Mouse (Mus musculus): ENCODE measurements around the gene Cdh24. TPM values are rescaled to one million over a fixed set of nuclear protein-coding genes. Genes with fewer than 3 reads are reported as not detected.
A peak's percentile ranks its signal among the peaks of the same experiment; 100 is the strongest.

Cdh24 gene
- polyA plus RNA-seq, 1 experiment from 2014 or later, result 9.6 TPM

DNA sequence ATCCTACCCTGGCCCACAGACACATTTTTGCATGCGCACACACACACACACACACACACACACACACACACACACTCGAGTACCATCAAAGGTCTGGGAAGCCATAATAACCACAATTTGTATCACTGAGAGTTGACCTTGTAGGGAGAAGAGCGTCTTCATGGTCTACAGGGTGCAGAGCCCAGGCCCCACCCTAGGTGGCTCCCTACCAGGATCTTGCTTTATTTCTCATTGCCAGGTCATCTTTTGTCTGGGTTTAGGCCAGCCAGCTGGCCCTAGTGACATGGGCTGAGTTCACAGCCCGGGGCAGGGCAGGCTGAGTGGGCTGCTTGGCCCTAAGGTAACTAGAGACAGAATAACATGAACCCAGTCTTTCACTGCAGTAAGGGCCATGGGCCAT lies 7.0 kb downstream of the Cdh24 start:
- no peaks in the 10 kb centered on the region for H3K9me3 ChIP-seq (replicated peaks; ENCODE audit: control insufficient read depth, low read length, poor library complexity, severe bottlenecking)
- no peak for ATAC-seq
- H3K4me1 ChIP-seq (ENCODE audit: control insufficient read depth, insufficient read depth, low read length), result peaks cover 8% of the 10 kb centered on the region
- peaks cover 41% of the 10 kb centered on the region for H3K36me3 ChIP-seq (ENCODE audit: control insufficient read depth, insufficient read depth, low read length)
- 90% methylated on average over 4 of the region's 4 CpGs for whole genome bisulfite sequencing
- no peak overlapping the region for H3K27ac ChIP-seq (ENCODE audit: low read length)
- no peak overlapping the region for H3K9ac ChIP-seq (ENCODE audit: low read depth, low read length)
- H3K27me3 ChIP-seq (ENCODE audit: control insufficient read depth, insufficient read depth, low read depth, low read length), result no peaks in the 10 kb centered on the region
- H3K4me2 ChIP-seq (ENCODE audit: low read length), result no peak overlapping the region
- H3K4me3 ChIP-seq (ENCODE audit: low read depth, low read length), result no peak overlapping the region

DNA sequence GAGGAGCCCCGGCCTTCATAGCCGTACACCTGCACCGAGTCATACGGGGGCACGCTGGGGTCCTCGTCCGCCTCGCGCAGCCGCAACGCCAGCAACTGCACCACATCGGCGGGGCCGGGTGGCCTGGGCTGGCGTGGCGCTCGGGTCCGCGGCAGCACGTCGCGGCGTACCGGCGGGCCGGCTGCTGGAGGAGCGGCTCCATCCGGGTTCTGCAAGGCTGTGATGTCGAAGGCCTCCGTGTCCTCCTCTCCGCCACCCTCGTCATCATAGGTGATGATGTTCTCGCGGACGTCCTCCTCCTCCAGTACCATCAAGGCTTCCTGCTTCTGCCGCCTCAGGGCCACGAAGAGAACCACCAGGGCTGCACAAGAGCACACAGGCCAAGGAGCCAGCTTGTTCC lies 8.9 kb downstream of the Cdh24 start:
- H3K27ac ChIP-seq (ENCODE audit: low read length), result no peak overlapping the region
- WGBS, result 93% methylated on average over 35 of the region's 37 CpGs
- no peak overlapping the region for H3K9ac ChIP-seq (ENCODE audit: low read depth, low read length)
- no peaks in the 10 kb centered on the region for H3K27me3 ChIP-seq (ENCODE audit: control insufficient read depth, insufficient read depth, low read depth, low read length)
- peaks cover 41% of the 10 kb centered on the region for H3K36me3 ChIP-seq (ENCODE audit: control insufficient read depth, insufficient read depth, low read length)
- H3K4me3 ChIP-seq (ENCODE audit: low read depth, low read length), result no peak overlapping the region
- H3K9me3 ChIP-seq (replicated peaks; ENCODE audit: control insufficient read depth, low read length, poor library complexity, severe bottlenecking), result no peaks in the 10 kb centered on the region
- no peaks in the 10 kb centered on the region for H3K4me1 ChIP-seq (ENCODE audit: control insufficient read depth, insufficient read depth, low read length)
- ATAC-seq, result no peak
- H3K4me2 ChIP-seq (ENCODE audit: low read length), result no peak overlapping the region

DNA sequence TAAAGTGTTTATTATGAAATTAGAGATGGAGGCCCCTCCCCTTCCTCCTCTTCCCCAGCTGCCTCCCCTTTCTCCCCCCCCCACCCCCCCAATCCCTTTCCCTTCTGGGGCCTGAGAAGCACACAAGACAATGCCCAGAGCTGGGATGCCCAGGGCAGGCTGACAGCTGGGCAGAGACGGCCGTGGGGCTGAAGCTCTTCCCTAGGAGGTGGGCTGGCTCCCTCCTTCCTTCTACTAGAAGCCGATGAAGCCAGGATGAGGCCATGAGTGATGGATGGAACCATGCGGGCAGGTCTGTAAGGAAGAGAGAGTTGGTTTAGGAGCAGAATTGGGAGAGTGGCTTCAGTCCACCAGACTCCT lies 9.9 kb downstream of the Cdh24 start:
- H3K4me3 ChIP-seq (ENCODE audit: low read depth, low read length), result no peak overlapping the region
- peak overlapping the region; percentile 22; the same call in 1 of the 2 replicates for H3K27ac ChIP-seq (ENCODE audit: low read length)
- H3K4me1 ChIP-seq (ENCODE audit: control insufficient read depth, insufficient read depth, low read length), result no peaks in the 10 kb centered on the region
- peaks cover 38% of the 10 kb centered on the region for H3K36me3 ChIP-seq (ENCODE audit: control insufficient read depth, insufficient read depth, low read length)
- no peak for ATAC-seq
- 55% methylated on average over 4 of the region's 4 CpGs for WGBS
- no peak overlapping the region for H3K4me2 ChIP-seq (ENCODE audit: low read length)
- H3K27me3 ChIP-seq (ENCODE audit: control insufficient read depth, insufficient read depth, low read depth, low read length), result no peaks in the 10 kb centered on the region
- no peaks in the 10 kb centered on the region for H3K9me3 ChIP-seq (replicated peaks; ENCODE audit: control insufficient read depth, low read length, poor library complexity, severe bottlenecking)
- H3K9ac ChIP-seq (ENCODE audit: low read depth, low read length), result peak overlapping the region; percentile 30; the same call in 1 of the 2 replicates

DNA sequence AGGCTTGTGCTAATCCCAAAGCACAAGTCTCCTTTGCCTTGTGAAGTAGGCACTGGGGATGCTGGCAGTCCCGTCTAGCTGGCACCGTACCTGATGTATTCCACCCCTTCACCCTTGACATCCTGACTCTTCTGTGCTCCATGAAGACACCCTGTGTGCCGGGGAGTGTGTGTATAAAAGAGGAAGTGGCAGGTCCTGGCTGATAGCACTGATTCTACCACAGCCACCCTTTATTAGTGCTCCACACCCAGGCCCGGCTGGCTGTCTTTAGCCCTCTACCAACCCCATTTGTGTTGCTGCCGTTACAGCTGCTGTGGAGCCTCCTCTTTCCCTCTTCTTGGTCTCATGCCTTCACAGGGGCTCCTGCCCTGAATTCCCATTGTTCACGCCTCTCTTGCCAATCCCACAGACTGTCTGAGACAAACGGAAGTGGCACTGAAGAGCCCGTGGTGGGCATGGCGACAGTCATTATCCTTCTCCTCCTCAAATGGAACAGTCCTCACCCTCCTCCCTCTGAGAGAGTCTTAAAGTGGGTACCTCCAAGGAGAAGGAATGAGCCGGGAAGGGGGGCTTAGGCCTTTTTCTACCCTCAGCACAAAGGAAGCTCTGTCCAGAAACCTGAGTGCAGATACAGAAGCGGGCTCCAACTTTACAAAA lies 10.5 kb downstream of the Cdh24 start:
- peak; percentile 41; the same call in 1 of the 2 replicates for ATAC-seq
- Histone ChIP-seq H3K4me1 (ENCODE audit: control insufficient read depth, insufficient read depth, low read length) (no peaks in the 10 kb centered on the region), H3K36me3 (ENCODE audit: control insufficient read depth, insufficient read depth, low read length) (peaks cover 33% of the 10 kb centered on the region), H3K4me2 (ENCODE audit: low read length) (no peak overlapping the region), H3K9ac (ENCODE audit: low read depth, low read length) (no peak overlapping the region), H3K4me3 (ENCODE audit: low read depth, low read length) (no peak overlapping the region), H3K9me3 (replicated peaks; ENCODE audit: control insufficient read depth, low read length, poor library complexity, severe bottlenecking) (no peaks in the 10 kb centered on the region), H3K27me3 (ENCODE audit: control insufficient read depth, insufficient read depth, low read depth, low read length) (no peaks in the 10 kb centered on the region), H3K27ac (ENCODE audit: low read length) (peak overlapping the region; percentile 55; the same call in 1 of the 2 replicates)
- 71% methylated on average over 11 of the region's 11 CpGs for WGBS

- ATAC-seq, result no peak
- no peaks in the 10 kb centered on the region for H3K27me3 ChIP-seq (ENCODE audit: control insufficient read depth, insufficient read depth, low read depth, low read length)
- no peak overlapping the region for H3K9ac ChIP-seq (ENCODE audit: low read depth, low read length)
- 95% methylated on average over 2 of the region's 2 CpGs for WGBS
- H3K4me3 ChIP-seq (ENCODE audit: low read depth, low read length), result no peak overlapping the region
- H3K27ac ChIP-seq (ENCODE audit: low read length), result no peak overlapping the region
- H3K4me1 ChIP-seq (ENCODE audit: control insufficient read depth, insufficient read depth, low read length), result no peaks in the 10 kb centered on the region
- H3K4me2 ChIP-seq (ENCODE audit: low read length), result no peak overlapping the region
- H3K36me3 ChIP-seq (ENCODE audit: control insufficient read depth, insufficient read depth, low read length), result peaks cover 31% of the 10 kb centered on the region
- no peaks in the 10 kb centered on the region for H3K9me3 ChIP-seq (replicated peaks; ENCODE audit: control insufficient read depth, low read length, poor library complexity, severe bottlenecking)
Measured at GRCm38 (mm10) chr14:54629797-54630196, 11.4 kb downstream of the Cdh24 start.

GRCm38 (mm10) chr14:54628103-54628502 lies 13.1 kb downstream of the Cdh24 start:
- no peaks in the 10 kb centered on the region for H3K27me3 ChIP-seq (ENCODE audit: control insufficient read depth, insufficient read depth, low read depth, low read length)
- WGBS, result 72% methylated on average over 5 of the region's 5 CpGs
- H3K4me2 ChIP-seq (ENCODE audit: low read length), result no peak overlapping the region
- H3K9me3 ChIP-seq (replicated peaks; ENCODE audit: control insufficient read depth, low read length, poor library complexity, severe bottlenecking), result no peaks in the 10 kb centered on the region
- peaks cover 27% of the 10 kb centered on the region for H3K36me3 ChIP-seq (ENCODE audit: control insufficient read depth, insufficient read depth, low read length)
- ATAC-seq, result no peak
- H3K9ac ChIP-seq (ENCODE audit: low read depth, low read length), result no peak overlapping the region
- H3K4me3 ChIP-seq (ENCODE audit: low read depth, low read length), result no peak overlapping the region
- H3K27ac ChIP-seq (ENCODE audit: low read length), result no peak overlapping the region
- H3K4me1 ChIP-seq (ENCODE audit: control insufficient read depth, insufficient read depth, low read length), result no peaks in the 10 kb centered on the region

DNA sequence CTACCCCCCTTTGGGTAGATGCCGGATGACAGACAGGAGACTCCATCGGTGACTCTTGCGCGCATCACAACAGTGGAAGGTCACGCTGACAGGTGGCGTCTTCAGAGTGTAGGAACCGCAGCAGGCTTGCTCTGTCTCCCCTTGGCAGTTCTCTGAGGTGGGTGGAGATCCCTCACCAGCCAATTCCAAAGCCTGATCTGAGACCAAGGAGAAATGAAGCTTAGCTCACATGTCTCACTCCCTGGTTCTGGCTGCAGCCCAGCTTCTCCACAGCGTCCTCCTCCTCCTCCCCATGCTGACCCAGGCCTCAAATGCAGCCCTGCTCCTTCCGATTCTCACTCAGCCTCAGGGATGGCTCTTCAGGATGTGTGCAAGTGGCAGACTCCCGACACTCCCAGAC lies 16.2 kb downstream of the Cdh24 start:
- H3K36me3 ChIP-seq (ENCODE audit: control insufficient read depth, insufficient read depth, low read length), result no peaks in the 10 kb centered on the region; the same call in 1 of the 2 replicates

GRCm38 (mm10) chr14:54623334-54623733 lies 17.8 kb downstream of the Cdh24 start:
- WGBS, result 94% methylated on average over 6 of the region's 6 CpGs

More for the DNA sequence above, 16.2 kb downstream of the Cdh24 start:
- ATAC-seq, result no peak
- H3K4me1 ChIP-seq (ENCODE audit: control insufficient read depth, insufficient read depth, low read length), result no peaks in the 10 kb centered on the region
- 75% methylated on average over 10 of the region's 10 CpGs for WGBS
- H3K27ac ChIP-seq (ENCODE audit: low read length), result no peak overlapping the region
- H3K4me3 ChIP-seq (ENCODE audit: low read depth, low read length), result no peak overlapping the region
- no peak overlapping the region for H3K4me2 ChIP-seq (ENCODE audit: low read length)
- no peaks in the 10 kb centered on the region for H3K27me3 ChIP-seq (ENCODE audit: control insufficient read depth, insufficient read depth, low read depth, low read length)
- H3K9ac ChIP-seq (ENCODE audit: low read depth, low read length), result no peak overlapping the region; the same call in 1 of the 2 replicates
- H3K9me3 ChIP-seq (replicated peaks; ENCODE audit: control insufficient read depth, low read length, poor library complexity, severe bottlenecking), result no peaks in the 10 kb centered on the region

DNA sequence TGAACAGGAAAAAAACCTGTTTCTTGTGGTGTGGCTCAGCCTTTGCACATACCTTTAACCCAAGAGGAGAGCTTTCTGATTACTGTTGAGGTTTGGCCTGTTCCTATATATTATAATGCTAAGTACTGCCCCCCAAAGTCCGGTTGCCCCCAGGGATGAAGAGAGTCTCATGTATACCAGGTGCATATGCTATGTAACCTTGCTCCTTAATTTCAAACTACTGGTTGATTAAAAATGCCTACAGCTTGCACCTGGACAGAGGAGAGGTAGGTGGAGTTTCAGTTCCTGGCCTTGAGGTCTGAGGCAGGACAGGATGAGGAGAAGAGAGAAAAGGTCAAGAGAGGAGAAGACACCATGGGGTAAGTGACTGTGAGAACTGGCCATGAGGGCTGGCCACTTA lies 20.0 kb downstream of the Cdh24 start, which contains the start of gene Psmb11:
TSS of gene Psmb11 (plus strand) at position 301 of the 400 bp plus-strand sequence.
- H3K4me3 ChIP-seq (ENCODE audit: low read depth, low read length), result no peak within 1 kb of the TSS
- peaks cover 11% of the 10 kb centered on the region for H3K4me1 ChIP-seq (ENCODE audit: control insufficient read depth, insufficient read depth, low read length)
- no peaks in the 10 kb centered on the region for H3K27me3 ChIP-seq (ENCODE audit: control insufficient read depth, insufficient read depth, low read depth, low read length)
- H3K27ac ChIP-seq (ENCODE audit: low read length), result no peak within 1 kb of the TSS
- no peak within 1 kb of the TSS for H3K9ac ChIP-seq (ENCODE audit: low read depth, low read length)
- 83% methylated on average over 1 of the region's 1 CpGs for WGBS
- no peak for ATAC-seq
- no peak within 1 kb of the TSS for H3K4me2 ChIP-seq (ENCODE audit: low read length)
- H3K9me3 ChIP-seq (replicated peaks; ENCODE audit: control insufficient read depth, low read length, poor library complexity, severe bottlenecking), result no peaks in the 10 kb centered on the region
- no peaks in the 10 kb centered on the region for H3K36me3 ChIP-seq (ENCODE audit: control insufficient read depth, insufficient read depth, low read length)

More at GRCm38 (mm10) chr14:54623334-54623733, 17.8 kb downstream of the Cdh24 start:
- Histone ChIP-seq H3K9me3 (replicated peaks; ENCODE audit: control insufficient read depth, low read length, poor library complexity, severe bottlenecking) (no peaks in the 10 kb centered on the region), H3K27me3 (ENCODE audit: control insufficient read depth, insufficient read depth, low read depth, low read length) (no peaks in the 10 kb centered on the region), H3K4me1 (ENCODE audit: control insufficient read depth, insufficient read depth, low read length) (no peaks in the 10 kb centered on the region), H3K9ac (ENCODE audit: low read depth, low read length) (no peak overlapping the region), H3K4me2 (ENCODE audit: low read length) (no peak overlapping the region), H3K36me3 (ENCODE audit: control insufficient read depth, insufficient read depth, low read length) (no peaks in the 10 kb centered on the region), H3K27ac (ENCODE audit: low read length) (no peak overlapping the region), H3K4me3 (ENCODE audit: low read depth, low read length) (no peak overlapping the region)
- ATAC-seq, result no peak

All from midbrain, embryonic 16.5 days (tissue).